Mouse (Mus musculus) liver, embryonic 16.5 days (tissue): ENCODE results near the gene Lsm14a. TPM values are rescaled to one million over a fixed set of nuclear protein-coding genes. Genes with fewer than 3 reads are reported as not detected.

Source experiments
- ATAC-seq: fragments of 200-750 bp; cut with Nextera tagmentation; 2 replicates; pipeline ENCODE4 v1.8.0; 2017; ENCODE audit warnings: low read depth, mild to moderate bottlenecking, moderate number of reproducible peaks, moderate library complexity
- H3K27ac ChIP-seq: fragments of 300-500 bp; sonication (generic); 2 replicates; pipeline ENCODE4 v1.5.1; 2014; ENCODE audit warnings: mild to moderate bottlenecking, low read length
- H3K27me3 ChIP-seq: fragments of 300-500 bp; sonication (generic); 2 replicates; pipeline ENCODE4 v1.6.1; 2014; ENCODE audit warnings: low read depth, low read length, mixed read lengths; ENCODE audit not compliant: control insufficient read depth, insufficient read depth
- H3K36me3 ChIP-seq: fragments of 300-500 bp; sonication (generic); 2 replicates; pipeline ENCODE4 v1.6.1; 2014; ENCODE audit warnings: mild to moderate bottlenecking; ENCODE audit not compliant: control insufficient read depth, insufficient read depth
- H3K4me1 ChIP-seq: fragments of 300-500 bp; sonication (generic); 2 replicates; pipeline ENCODE4 v1.6.1; 2014; ENCODE audit warnings: low read depth, low read length, mixed read lengths; ENCODE audit not compliant: control insufficient read depth
- H3K4me2 ChIP-seq: fragments of 300-500 bp; sonication (generic); 2 replicates; pipeline ENCODE4 v1.6.1; 2014; ENCODE audit warnings: low read depth, low read length, mixed read lengths
- H3K4me3 ChIP-seq: fragments of 300-500 bp; sonication (generic); 2 replicates; pipeline ENCODE4 v1.5.1; 2014; ENCODE audit warnings: low read depth, mild to moderate bottlenecking, low read length
- H3K9ac ChIP-seq: fragments of 300-500 bp; sonication (generic); 2 replicates; pipeline ENCODE4 v1.6.1; 2014; ENCODE audit warnings: low read depth, low read length
- H3K9me3 ChIP-seq: fragments of 300-500 bp; sonication (generic); replicated peaks from 2 replicates; pipeline ENCODE4 v1.6.1; 2016; ENCODE audit warnings: low read length; ENCODE audit not compliant: control insufficient read depth
- WGBS: fragments of 180-500 bp; shearing (Covaris S2); extraction: QIAGEN DNeasy Blood & Tissue Kit; methylation state at CpG from one replicate; pipeline ENCODE4 v1.1.7; 2014; ENCODE audit not compliant: insufficient replicate concordance; 5-methylcytosine and 5-hydroxymethylcytosine counted together
- polyA plus RNA-seq: library from polyadenylated mRNA; unstranded; fragments of >200 nt; fragmentation: Nextera tagmentation; extraction: Ambion mirVana; gene quantifications from 2 replicates; pipeline ENCODE4 v1.2.1, GENCODE M21; 2015

Lsm14a gene
- polyA plus RNA-seq, 1 experiment from 2014 or later = 38.7 TPM

DNA sequence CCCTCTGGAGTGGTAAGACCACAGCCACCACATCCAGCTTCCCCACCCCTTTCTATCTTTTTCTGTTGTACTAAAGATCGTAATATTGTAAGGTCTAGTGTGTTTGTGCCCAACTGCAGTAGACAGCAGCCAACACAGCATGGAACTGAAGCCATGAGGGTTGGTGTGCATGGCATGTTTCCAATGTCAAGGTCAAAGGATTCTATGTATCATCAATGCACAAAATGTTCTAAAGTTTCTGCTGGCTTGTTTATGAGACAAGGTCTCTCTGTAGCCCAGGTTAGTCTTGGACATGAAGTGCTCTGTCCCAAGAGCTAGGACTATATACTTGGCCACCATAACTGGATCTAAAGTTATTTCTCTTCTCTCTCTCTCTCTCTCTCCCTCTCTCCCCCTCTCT, 68.3 kb downstream of the Lsm14a start:
- H3K27me3 ChIP-seq = no peaks in the 10 kb centered on the region
- H3K4me1 ChIP-seq = no peaks in the 10 kb centered on the region
- no peak overlapping the region for H3K27ac ChIP-seq
- no peak for ATAC-seq
- 71% methylated on average over 1 of the region's 1 CpGs for WGBS
- H3K4me3 ChIP-seq = no peak overlapping the region
- H3K9me3 ChIP-seq = 0 out of 2 replicates have a peak, but pooled peaks cover 3% of the 10 kb centered on the region
- no peak overlapping the region for H3K4me2 ChIP-seq
- no peak overlapping the region for H3K9ac ChIP-seq
- no peaks in the 10 kb centered on the region for H3K36me3 ChIP-seq

DNA sequence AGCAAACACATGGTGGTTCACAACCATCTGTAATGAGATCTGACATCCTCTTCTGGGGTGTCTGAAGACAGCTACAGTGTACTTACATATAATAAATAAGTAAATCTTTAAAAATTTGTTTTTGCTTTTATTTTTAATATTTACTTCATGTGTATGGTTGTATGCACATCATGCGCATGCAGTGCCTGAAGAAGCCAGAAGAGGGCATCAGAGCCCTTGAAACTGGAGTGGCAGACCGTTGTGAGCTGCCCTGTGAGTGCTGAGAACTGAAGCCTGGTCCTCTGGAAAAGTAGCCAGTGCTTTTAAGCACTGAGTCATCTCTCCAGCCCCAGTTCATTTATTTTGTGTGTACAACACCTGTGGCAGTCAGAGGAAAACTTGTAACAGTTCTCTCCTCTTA, 69.1 kb downstream of the Lsm14a start:
- no peak overlapping the region for H3K4me2 ChIP-seq
- no peak overlapping the region for H3K9ac ChIP-seq
- H3K4me1 ChIP-seq = no peaks in the 10 kb centered on the region
- 62% methylated on average over 2 of the region's 2 CpGs for WGBS
- 0 out of 2 replicates have a peak, but pooled peaks cover 3% of the 10 kb centered on the region for H3K9me3 ChIP-seq
- no peaks in the 10 kb centered on the region for H3K27me3 ChIP-seq
- H3K27ac ChIP-seq = no peak overlapping the region
- H3K36me3 ChIP-seq = no peaks in the 10 kb centered on the region
- H3K4me3 ChIP-seq = no peak overlapping the region
- ATAC-seq = no peak

DNA sequence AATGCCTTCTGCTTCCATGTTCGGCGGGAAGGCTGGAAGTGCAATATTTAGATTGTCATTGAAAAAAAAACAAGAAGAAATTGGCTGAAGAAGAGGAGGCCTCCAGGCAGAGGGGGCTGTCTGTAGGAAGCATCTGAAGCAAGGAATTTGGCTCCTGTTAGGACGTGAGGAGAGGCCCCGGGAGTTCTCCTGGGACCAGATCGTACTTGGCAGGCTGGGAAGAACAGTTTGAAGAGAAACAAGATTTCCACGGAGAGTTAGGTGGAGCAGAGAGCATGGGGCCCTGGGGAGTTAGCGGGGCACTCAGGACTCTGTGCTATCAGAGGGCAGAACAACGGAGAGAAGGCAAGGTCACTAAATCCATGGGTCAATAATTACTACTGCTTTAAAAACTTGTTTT, 69.8 kb downstream of the Lsm14a start:
- Histone ChIP-seq H3K27me3 (no peaks in the 10 kb centered on the region), H3K9me3 (0 out of 2 replicates have a peak, but pooled peaks cover 3% of the 10 kb centered on the region), H3K36me3 (no peaks in the 10 kb centered on the region), H3K27ac (no peak overlapping the region), H3K4me2 (no peak overlapping the region), H3K9ac (no peak overlapping the region), H3K4me1 (no peaks in the 10 kb centered on the region), H3K4me3 (no peak overlapping the region)
- WGBS = 75% methylated on average over 8 of the region's 8 CpGs
- ATAC-seq = no peak

GRCm38 (mm10) chr7:34321958-34322357, 71.2 kb downstream of the Lsm14a start:
- WGBS = 68% methylated on average over 4 of the region's 4 CpGs
- no peak overlapping the region for H3K9ac ChIP-seq
- 0 out of 2 replicates have a peak, but pooled peaks cover 3% of the 10 kb centered on the region for H3K9me3 ChIP-seq
- H3K27ac ChIP-seq = no peak overlapping the region
- H3K27me3 ChIP-seq = no peaks in the 10 kb centered on the region
- H3K4me1 ChIP-seq = no peaks in the 10 kb centered on the region
- no peaks in the 10 kb centered on the region for H3K36me3 ChIP-seq
- no peak overlapping the region for H3K4me2 ChIP-seq
- no peak overlapping the region for H3K4me3 ChIP-seq
- no peak for ATAC-seq

GRCm38 (mm10) chr7:34321119-34321518, 72.0 kb downstream of the Lsm14a start:
- 74% methylated on average over 5 of the region's 5 CpGs for WGBS
- Histone ChIP-seq H3K9me3 (0 out of 2 replicates have a peak, but pooled peaks cover 3% of the 10 kb centered on the region), H3K27ac (no peak overlapping the region), H3K4me2 (no peak overlapping the region), H3K4me3 (no peak overlapping the region), H3K36me3 (no peaks in the 10 kb centered on the region), H3K4me1 (no peaks in the 10 kb centered on the region), H3K27me3 (no peaks in the 10 kb centered on the region), H3K9ac (no peak overlapping the region)
- no peak for ATAC-seq

GRCm38 (mm10) chr7:34319957-34320356, 73.2 kb downstream of the Lsm14a start:
- H3K9me3 ChIP-seq = 0 out of 2 replicates have a peak, but pooled peaks cover 3% of the 10 kb centered on the region
- no peak overlapping the region for H3K4me2 ChIP-seq
- no peak overlapping the region for H3K27ac ChIP-seq
- H3K9ac ChIP-seq = no peak overlapping the region
- 52% methylated on average over 3 of the region's 3 CpGs for WGBS
- H3K4me1 ChIP-seq = no peaks in the 10 kb centered on the region
- no peak overlapping the region for H3K4me3 ChIP-seq
- no peaks in the 10 kb centered on the region for H3K27me3 ChIP-seq
- no peak for ATAC-seq
- H3K36me3 ChIP-seq = no peaks in the 10 kb centered on the region

DNA sequence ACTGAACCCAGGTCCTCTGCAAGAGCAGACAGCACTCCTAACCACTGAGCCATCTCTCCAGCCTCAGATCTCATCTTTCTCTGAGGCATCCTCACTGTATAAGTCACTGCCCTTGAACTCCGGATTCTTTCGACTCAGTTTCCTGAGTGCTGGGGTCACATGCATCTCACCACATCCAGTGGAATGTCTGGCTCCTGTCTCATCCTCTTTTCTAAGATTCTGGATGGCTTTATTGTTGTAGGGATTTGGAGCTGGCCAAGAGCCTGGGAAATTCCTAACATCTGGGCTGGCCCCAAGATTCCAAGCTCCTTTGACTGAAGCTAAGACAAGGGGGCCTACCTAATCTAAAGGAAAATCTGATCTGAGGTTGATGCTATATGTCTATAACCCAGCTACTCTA, 74.0 kb downstream of the Lsm14a start:
- no peak overlapping the region for H3K27ac ChIP-seq
- 76% methylated on average over 2 of the region's 2 CpGs for WGBS

DNA sequence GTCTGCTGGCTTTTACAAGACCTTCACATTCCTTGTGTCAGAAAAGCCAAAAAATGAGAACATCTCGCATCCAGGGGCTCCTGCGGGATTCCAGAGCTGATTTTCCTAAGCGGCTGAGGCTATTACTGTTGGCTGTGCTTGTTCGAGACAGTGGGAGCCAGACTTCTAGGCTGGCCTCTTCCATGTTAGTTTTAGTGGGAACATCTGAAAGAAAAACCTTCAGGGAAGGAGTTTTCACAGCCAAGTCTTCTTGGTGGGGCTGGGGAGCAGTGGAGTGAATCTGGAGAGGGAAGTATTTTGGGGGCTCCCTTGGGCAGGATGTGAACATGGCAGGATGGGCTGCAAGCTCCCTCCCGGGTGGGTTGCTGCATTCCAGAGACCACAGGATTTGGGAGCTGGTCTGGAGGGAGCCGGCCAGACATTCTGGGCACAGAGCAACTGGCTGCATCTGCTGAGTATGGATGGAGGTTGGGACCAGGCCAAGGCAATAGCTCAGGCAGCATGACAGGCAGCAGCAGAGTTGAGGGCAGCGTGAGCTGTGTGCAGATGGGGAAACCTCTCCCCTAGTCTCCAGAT, 75.1 kb downstream of the Lsm14a start:
- Histone ChIP-seq H3K9ac (no peak overlapping the region), H3K4me3 (no peak overlapping the region), H3K36me3 (no peaks in the 10 kb centered on the region), H3K27ac (no peak overlapping the region), H3K27me3 (no peaks in the 10 kb centered on the region), H3K9me3 (no peaks in the 10 kb centered on the region), H3K4me2 (no peak overlapping the region), H3K4me1 (peaks cover 5% of the 10 kb centered on the region)
- WGBS = 59% methylated on average over 7 of the region's 7 CpGs
- ATAC-seq = no peak

More for the DNA sequence above, 74.0 kb downstream of the Lsm14a start:
- no peak overlapping the region for H3K4me2 ChIP-seq
- H3K9ac ChIP-seq = no peak overlapping the region
- H3K27me3 ChIP-seq = no peaks in the 10 kb centered on the region
- ATAC-seq = no peak
- 0 out of 2 replicates have a peak, but pooled peaks cover 1% of the 10 kb centered on the region for H3K9me3 ChIP-seq
- H3K4me1 ChIP-seq = no peaks in the 10 kb centered on the region
- H3K36me3 ChIP-seq = no peaks in the 10 kb centered on the region
- H3K4me3 ChIP-seq = no peak overlapping the region

GRCm38 (mm10) chr7:34313443-34313875, 79.7 kb downstream of the Lsm14a start, which contains the start of gene 4931406P16Rik:
Gene 4931406P16Rik, minus strand, starts transcription at chr7:34313551.
- Histone ChIP-seq H3K4me2 (peak within 1 kb of the TSS; percentile 94), H3K9ac (peak within 1 kb of the TSS; percentile 95), H3K36me3 (no peaks in the 10 kb centered on the region), H3K4me1 (peaks cover 11% of the 10 kb centered on the region), H3K9me3 (no peaks in the 10 kb centered on the region), H3K27me3 (no peaks in the 10 kb centered on the region), H3K27ac (peak within 1 kb of the TSS; percentile 94), H3K4me3 (peak within 1 kb of the TSS; percentile 95)
- peak; percentile 89 for ATAC-seq
- WGBS = under 1% methylated on average over 40 of the region's 41 CpGs
